Mouse (Mus musculus): ENCODE results near the gene Nedd4. TPM values are rescaled to one million over a fixed set of nuclear protein-coding genes. Genes with fewer than 3 reads are reported as not detected.

The Nedd4 gene
- polyA plus RNA-seq, 1 experiment from 2014 or later = 439 TPM

- WGBS = 93% methylated on average over 4 of the region's 4 CpGs
- H3K36me3 ChIP-seq (ENCODE audit: control insufficient read depth, insufficient read depth, low read length) = peaks cover 62% of the 10 kb centered on the region
- no peaks in the 10 kb centered on the region for H3K4me1 ChIP-seq (ENCODE audit: control insufficient read depth, insufficient read depth, low read length)
- H3K4me2 ChIP-seq (ENCODE audit: low read depth, low read length) = no peak overlapping the region
- no peaks in the 10 kb centered on the region for H3K27me3 ChIP-seq (ENCODE audit: control insufficient read depth, insufficient read depth, low read length)
- no peak overlapping the region for H3K9ac ChIP-seq (replicated peaks; ENCODE audit: low read depth, low read length)
- H3K27ac ChIP-seq (ENCODE audit: low read depth, low read length) = no peak overlapping the region
- H3K9me3 ChIP-seq (ENCODE audit: control insufficient read depth, low read length) = no peaks in the 10 kb centered on the region
- H3K4me3 ChIP-seq (ENCODE audit: low read depth, low read length) = no peak overlapping the region
- ATAC-seq (ENCODE audit: low read depth) = no peak
Measured at GRCm38 (mm10) chr9:72685231-72685630, 23.1 kb downstream of the Nedd4 start.

GRCm38 (mm10) chr9:72686506-72686905 lies 24.4 kb downstream of the Nedd4 start:
- Histone ChIP-seq H3K9me3 (ENCODE audit: control insufficient read depth, low read length) (no peaks in the 10 kb centered on the region), H3K4me3 (ENCODE audit: low read depth, low read length) (no peak overlapping the region), H3K27ac (ENCODE audit: low read depth, low read length) (no peak overlapping the region), H3K4me1 (ENCODE audit: control insufficient read depth, insufficient read depth, low read length) (no peaks in the 10 kb centered on the region), H3K27me3 (ENCODE audit: control insufficient read depth, insufficient read depth, low read length) (no peaks in the 10 kb centered on the region), H3K36me3 (ENCODE audit: control insufficient read depth, insufficient read depth, low read length) (peaks cover 75% of the 10 kb centered on the region), H3K9ac (replicated peaks; ENCODE audit: low read depth, low read length) (no peak overlapping the region), H3K4me2 (ENCODE audit: low read depth, low read length) (no peak overlapping the region)
- 89% methylated on average over 4 of the region's 4 CpGs for WGBS
- ATAC-seq (ENCODE audit: low read depth) = no peak

GRCm38 (mm10) chr9:72689522-72689921 lies 27.4 kb downstream of the Nedd4 start:
- H3K4me1 ChIP-seq (ENCODE audit: control insufficient read depth, insufficient read depth, low read length) = peaks cover 11% of the 10 kb centered on the region
- no peaks in the 10 kb centered on the region for H3K27me3 ChIP-seq (ENCODE audit: control insufficient read depth, insufficient read depth, low read length)
- peaks cover 70% of the 10 kb centered on the region for H3K36me3 ChIP-seq (ENCODE audit: control insufficient read depth, insufficient read depth, low read length)
- WGBS = 89% methylated on average over 5 of the region's 5 CpGs
- no peak overlapping the region for H3K9ac ChIP-seq (replicated peaks; ENCODE audit: low read depth, low read length)
- no peaks in the 10 kb centered on the region for H3K9me3 ChIP-seq (ENCODE audit: control insufficient read depth, low read length)
- no peak for ATAC-seq (ENCODE audit: low read depth)
- no peak overlapping the region for H3K4me2 ChIP-seq (ENCODE audit: low read depth, low read length)
- H3K27ac ChIP-seq (ENCODE audit: low read depth, low read length) = no peak overlapping the region
- H3K4me3 ChIP-seq (ENCODE audit: low read depth, low read length) = no peak overlapping the region

GRCm38 (mm10) chr9:72690811-72691210 lies 28.7 kb downstream of the Nedd4 start:
- no peak overlapping the region for H3K4me2 ChIP-seq (ENCODE audit: low read depth, low read length)
- H3K4me1 ChIP-seq (ENCODE audit: control insufficient read depth, insufficient read depth, low read length) = peaks cover 11% of the 10 kb centered on the region
- H3K9ac ChIP-seq (replicated peaks; ENCODE audit: low read depth, low read length) = no peak overlapping the region
- WGBS = 97% methylated on average over 1 of the region's 1 CpGs
- H3K27me3 ChIP-seq (ENCODE audit: control insufficient read depth, insufficient read depth, low read length) = no peaks in the 10 kb centered on the region
- ATAC-seq (ENCODE audit: low read depth) = no peak
- H3K4me3 ChIP-seq (ENCODE audit: low read depth, low read length) = no peak overlapping the region
- H3K36me3 ChIP-seq (ENCODE audit: control insufficient read depth, insufficient read depth, low read length) = peaks cover 64% of the 10 kb centered on the region
- H3K9me3 ChIP-seq (ENCODE audit: control insufficient read depth, low read length) = no peaks in the 10 kb centered on the region
- no peak overlapping the region for H3K27ac ChIP-seq (ENCODE audit: low read depth, low read length)

- no peak overlapping the region for H3K9ac ChIP-seq (replicated peaks; ENCODE audit: low read depth, low read length)
- H3K4me2 ChIP-seq (ENCODE audit: low read depth, low read length) = no peak overlapping the region
- H3K4me1 ChIP-seq (ENCODE audit: control insufficient read depth, insufficient read depth, low read length) = peaks cover 11% of the 10 kb centered on the region
- no peaks in the 10 kb centered on the region for H3K27me3 ChIP-seq (ENCODE audit: control insufficient read depth, insufficient read depth, low read length)
- peaks cover 54% of the 10 kb centered on the region for H3K36me3 ChIP-seq (ENCODE audit: control insufficient read depth, insufficient read depth, low read length)
- H3K9me3 ChIP-seq (ENCODE audit: control insufficient read depth, low read length) = no peaks in the 10 kb centered on the region
- no peak overlapping the region for H3K27ac ChIP-seq (ENCODE audit: low read depth, low read length)
- H3K4me3 ChIP-seq (ENCODE audit: low read depth, low read length) = no peak overlapping the region
- no peak for ATAC-seq (ENCODE audit: low read depth)
- WGBS = 64% methylated on average over 5 of the region's 5 CpGs
Measured at GRCm38 (mm10) chr9:72691942-72692341, 29.8 kb downstream of the Nedd4 start.

- Histone ChIP-seq H3K4me3 (ENCODE audit: low read depth, low read length) (no peak overlapping the region), H3K4me2 (ENCODE audit: low read depth, low read length) (peak overlapping the region; percentile 11; the same call in 1 of the 2 replicates), H3K27me3 (ENCODE audit: control insufficient read depth, insufficient read depth, low read length) (no peaks in the 10 kb centered on the region), H3K9me3 (ENCODE audit: control insufficient read depth, low read length) (no peaks in the 10 kb centered on the region), H3K27ac (ENCODE audit: low read depth, low read length) (peak overlapping the region; percentile 48; the same call in 1 of the 2 replicates), H3K36me3 (ENCODE audit: control insufficient read depth, insufficient read depth, low read length) (peaks cover 49% of the 10 kb centered on the region), H3K9ac (replicated peaks; ENCODE audit: low read depth, low read length) (no peak overlapping the region), H3K4me1 (ENCODE audit: control insufficient read depth, insufficient read depth, low read length) (peaks cover 18% of the 10 kb centered on the region)
- peak; percentile 64; the same call in 1 of the 2 replicates for ATAC-seq (ENCODE audit: low read depth)
- 30% methylated on average over 24 of the region's 24 CpGs for WGBS
Measured at GRCm38 (mm10) chr9:72693081-72693696, 31.0 kb downstream of the Nedd4 start.

- H3K9ac ChIP-seq (replicated peaks; ENCODE audit: low read depth, low read length) = no peak overlapping the region
- H3K27ac ChIP-seq (ENCODE audit: low read depth, low read length) = peak overlapping the region; percentile 48; the same call in 1 of the 2 replicates
- peaks cover 18% of the 10 kb centered on the region for H3K4me1 ChIP-seq (ENCODE audit: control insufficient read depth, insufficient read depth, low read length)
- no peak for ATAC-seq (ENCODE audit: low read depth)
- H3K4me2 ChIP-seq (ENCODE audit: low read depth, low read length) = no peak overlapping the region
- peaks cover 43% of the 10 kb centered on the region for H3K36me3 ChIP-seq (ENCODE audit: control insufficient read depth, insufficient read depth, low read length)
- no peaks in the 10 kb centered on the region for H3K9me3 ChIP-seq (ENCODE audit: control insufficient read depth, low read length)
- no peaks in the 10 kb centered on the region for H3K27me3 ChIP-seq (ENCODE audit: control insufficient read depth, insufficient read depth, low read length)
- WGBS = 84% methylated on average over 14 of the region's 14 CpGs
- no peak overlapping the region for H3K4me3 ChIP-seq (ENCODE audit: low read depth, low read length)
Measured at GRCm38 (mm10) chr9:72693861-72694260, 31.7 kb downstream of the Nedd4 start.

GRCm38 (mm10) chr9:72696508-72696907 lies 34.4 kb downstream of the Nedd4 start:
- Histone ChIP-seq H3K27ac (ENCODE audit: low read depth, low read length) (no peak overlapping the region), H3K4me1 (ENCODE audit: control insufficient read depth, insufficient read depth, low read length) (peaks cover 20% of the 10 kb centered on the region), H3K4me3 (ENCODE audit: low read depth, low read length) (no peak overlapping the region), H3K4me2 (ENCODE audit: low read depth, low read length) (no peak overlapping the region), H3K9me3 (ENCODE audit: control insufficient read depth, low read length) (no peaks in the 10 kb centered on the region), H3K27me3 (ENCODE audit: control insufficient read depth, insufficient read depth, low read length) (no peaks in the 10 kb centered on the region), H3K36me3 (ENCODE audit: control insufficient read depth, insufficient read depth, low read length) (peaks cover 32% of the 10 kb centered on the region), H3K9ac (replicated peaks; ENCODE audit: low read depth, low read length) (no peak overlapping the region)
- 55% methylated on average over 3 of the region's 3 CpGs for WGBS
- no peak for ATAC-seq (ENCODE audit: low read depth)

GRCm38 (mm10) chr9:72697779-72698178 lies 35.6 kb downstream of the Nedd4 start:
- Histone ChIP-seq H3K4me2 (ENCODE audit: low read depth, low read length) (no peak overlapping the region), H3K27ac (ENCODE audit: low read depth, low read length) (no peak overlapping the region), H3K27me3 (ENCODE audit: control insufficient read depth, insufficient read depth, low read length) (no peaks in the 10 kb centered on the region), H3K4me1 (ENCODE audit: control insufficient read depth, insufficient read depth, low read length) (peaks cover 19% of the 10 kb centered on the region), H3K9me3 (ENCODE audit: control insufficient read depth, low read length) (no peaks in the 10 kb centered on the region), H3K4me3 (ENCODE audit: low read depth, low read length) (no peak overlapping the region), H3K9ac (replicated peaks; ENCODE audit: low read depth, low read length) (no peak overlapping the region), H3K36me3 (ENCODE audit: control insufficient read depth, insufficient read depth, low read length) (peaks cover 32% of the 10 kb centered on the region)
- ATAC-seq (ENCODE audit: low read depth) = no peak
- WGBS = 87% methylated on average over 4 of the region's 4 CpGs

Data from neural tube, embryonic 14.5 days (tissue).